Mouse (Mus musculus) adrenal gland, adult 18-20 months (tissue): ENCODE measurements around the gene Olfr212. TPM values are rescaled to one million over a fixed set of nuclear protein-coding genes. Genes with fewer than 3 reads are reported as not detected.
"Not testable (repeated sequence)": the region's sequence is repeated elsewhere in the genome, so short reads cannot be mapped to it uniquely, and the experiment has no call there.

Experiments used
- DNase-seq, 2 experiments: peaks; one replicate each; pipeline ENCODE4 v3.0.0; 2021 to 2022; ENCODE audit warnings: low spot score in 2 of 2
- long read RNA-seq, 2 experiments: library from polyadenylated mRNA; stranded (forward); transcript quantifications; one replicate each; pipeline ENCODE4 v2.0.0; 2021
- total RNA-seq, 2 experiments: library from RNA; stranded (reverse); gene quantifications; 1 replicate in 1 of 2; 2 replicates in 1 of 2; pipeline ENCODE4 v1.2.3; 2021

Gene Olfr212
- not detected for total RNA-seq
- long read RNA-seq, experiment 1: 0 reads
- long read RNA-seq, experiment 2: 0 reads

- DNase-seq: not testable (repeated sequence)
These were observed at the start of gene Olfr212 for GRCm38 (mm10) chr6:116506302-116507003. Gene Olfr212, plus strand, starts transcription at chr6:116506516.

GRCm38 (mm10) chr6:116458728-116459127 lies 47.6 kb upstream of the Olfr212 start:
- DNase-seq: no peak

- DNase-seq: no peak
These were observed 47.1 kb upstream of the Olfr212 start for GRCm38 (mm10) chr6:116459232-116459631.

GRCm38 (mm10) chr6:116460544-116461283 lies 45.6 kb upstream of the Olfr212 start, which contains the start of gene Alox5:
Gene Alox5, minus strand, starts transcription at chr6:116461178.
- peak; percentile 7 to 30 for DNase-seq

GRCm38 (mm10) chr6:116468081-116468480 lies 38.2 kb upstream of the Olfr212 start:
- DNase-seq: no peak

GRCm38 (mm10) chr6:116485081-116485480 lies 21.2 kb upstream of the Olfr212 start:
- no peak for DNase-seq

- DNase-seq: no peak
These were observed 19.5 kb upstream of the Olfr212 start for GRCm38 (mm10) chr6:116486833-116487232.

GRCm38 (mm10) chr6:116488791-116489190 lies 17.5 kb upstream of the Olfr212 start, which contains the start of gene Olfr211:
Gene Olfr211, plus strand, starts transcription at chr6:116489091.
- no peak for DNase-seq

GRCm38 (mm10) chr6:116493742-116494141 lies 12.6 kb upstream of the Olfr212 start:
- no peak for DNase-seq

- no peak for DNase-seq
These were observed 10.4 kb upstream of the Olfr212 start for GRCm38 (mm10) chr6:116495960-116496359.

GRCm38 (mm10) chr6:116514832-116515231 lies 8.5 kb downstream of the Olfr212 start:
- DNase-seq: no peak

GRCm38 (mm10) chr6:116538156-116538555 lies 31.8 kb downstream of the Olfr212 start, which contains the start of gene Olfr213:
Gene Olfr213, plus strand, starts transcription at chr6:116538456.
- DNase-seq: no peak

GRCm38 (mm10) chr6:116542500-116542899 lies 36.2 kb downstream of the Olfr212 start:
- DNase-seq: no peak

- DNase-seq: not testable (repeated sequence)
These were observed 44.5 kb downstream of the Olfr212 start, which contains the start of gene Gm5580 for GRCm38 (mm10) chr6:116550841-116551240. Gene Gm5580, plus strand, starts transcription at chr6:116551141.

- DNase-seq: no peak
These were observed 47.6 kb downstream of the Olfr212 start, which contains the start of gene Olfr214 for GRCm38 (mm10) chr6:116553935-116554334. Gene Olfr214, plus strand, starts transcription at chr6:116554235.

GRCm38 (mm10) chr6:116554952-116555351 lies 48.6 kb downstream of the Olfr212 start:
- no peak for DNase-seq

Other genes starting within 250 kb of the Olfr212 start
- under 1 TPM; 0.58 to 0.76 TPM for gene Zfand4, start 242.3 kb upstream of the Olfr212 start, total RNA-seq
- 10 to 100 TPM; 59.6 to 76.5 TPM for gene March8, start 168.5 kb upstream of the Olfr212 start, total RNA-seq
- gene Alox5, start 45.3 kb upstream of the Olfr212 start, total RNA-seq: 1 to 10 TPM; 1.6 to 3.0 TPM
- gene Olfr211, start 17.4 kb upstream of the Olfr212 start, total RNA-seq: not detected
- gene Olfr213, start 31.9 kb downstream of the Olfr212 start, total RNA-seq: not detected
- 1 to 10 TPM; 3.6 to 4.0 TPM for gene Gm5580, start 44.6 kb downstream of the Olfr212 start, total RNA-seq
- not detected for gene Olfr214, start 47.7 kb downstream of the Olfr212 start, total RNA-seq
- not detected for gene Olfr215, start 77.7 kb downstream of the Olfr212 start, total RNA-seq
- gene Zfp422, start 122.5 kb downstream of the Olfr212 start, total RNA-seq: 10 to 100 TPM; 14.5 to 21.8 TPM
- 10 to 100 TPM; 10.1 to 23.1 TPM for gene Depp1, start 144.1 kb downstream of the Olfr212 start, total RNA-seq
- gene Rassf4, start 167.4 kb downstream of the Olfr212 start, total RNA-seq: 1 to 10 TPM; 3.6 to 5.4 TPM
- under 1 TPM; 0.03 TPM for gene Tmem72, start 210.4 kb downstream of the Olfr212 start, total RNA-seq